Mouse (Mus musculus): ENCODE measurements at regions not wholly inside any gene's neighbourhood (a gene's known extent, or its start where the extent isn't known, plus 50 kb on each side); places are given as distances from the start of the nearest gene placed in this dataset.

GRCm38 (mm10) chrX:162359767-162360545 lies 200.4 kb upstream of the Nhs start:
- Histone ChIP-seq H3K27ac (ENCODE audit: low read length) (no peak overlapping the region), H3K4me3 (ENCODE audit: low read depth, low read length) (no peak overlapping the region), H3K36me3 (ENCODE audit: control insufficient read depth, insufficient read depth) (no peaks in the 10 kb centered on the region), H3K4me2 (ENCODE audit: low read depth, low read length) (no peak overlapping the region), H3K9ac (ENCODE audit: low read depth, low read length) (no peak overlapping the region), H3K4me1 (ENCODE audit: control insufficient read depth, low read depth, low read length) (no peaks in the 10 kb centered on the region), H3K9me3 (replicated peaks; ENCODE audit: control insufficient read depth, low read length) (no peaks in the 10 kb centered on the region), H3K27me3 (ENCODE audit: control insufficient read depth, insufficient read depth, low read depth, low read length) (no peaks in the 10 kb centered on the region)
- ATAC-seq (ENCODE audit: low read depth), result no peak
- WGBS (ENCODE audit: insufficient replicate concordance), result 53% methylated on average over 9 of the region's 9 CpGs

GRCm38 (mm10) chrX:162348341-162348740 lies 188.8 kb upstream of the Nhs start:
- H3K27me3 ChIP-seq (ENCODE audit: control insufficient read depth, insufficient read depth, low read depth, low read length), result peaks cover 3% of the 10 kb centered on the region
- 42% methylated on average over 4 of the region's 4 CpGs for WGBS (ENCODE audit: insufficient replicate concordance)
- no peaks in the 10 kb centered on the region for H3K4me1 ChIP-seq (ENCODE audit: control insufficient read depth, low read depth, low read length)
- no peak overlapping the region for H3K9ac ChIP-seq (ENCODE audit: low read depth, low read length)
- no peak overlapping the region for H3K4me2 ChIP-seq (ENCODE audit: low read depth, low read length)
- H3K9me3 ChIP-seq (replicated peaks; ENCODE audit: control insufficient read depth, low read length), result no peaks in the 10 kb centered on the region
- ATAC-seq (ENCODE audit: low read depth), result no peak
- H3K4me3 ChIP-seq (ENCODE audit: low read depth, low read length), result no peak overlapping the region
- no peaks in the 10 kb centered on the region for H3K36me3 ChIP-seq (ENCODE audit: control insufficient read depth, insufficient read depth)
- H3K27ac ChIP-seq (ENCODE audit: low read length), result no peak overlapping the region

DNA sequence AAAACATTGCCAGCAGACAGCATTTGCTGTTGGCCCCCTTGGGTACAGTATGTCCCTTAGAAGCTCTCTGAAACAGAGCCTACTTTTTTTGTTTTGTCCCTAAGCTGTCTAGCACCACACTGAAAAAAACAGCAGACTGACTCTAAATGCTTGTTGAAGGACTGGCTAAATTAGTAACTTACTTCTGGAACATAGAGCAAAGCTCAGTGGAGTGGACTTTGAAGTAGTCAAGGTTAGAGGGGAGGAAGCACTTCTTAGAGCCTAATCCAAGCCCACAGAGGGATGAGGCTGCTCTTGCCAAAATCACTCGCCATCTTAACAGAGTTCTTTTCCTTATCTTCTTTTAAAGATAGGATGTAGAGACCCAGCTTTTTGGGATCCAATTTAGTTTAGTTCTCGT lies 188.4 kb upstream of the Nhs start:
- Histone ChIP-seq H3K36me3 (ENCODE audit: control insufficient read depth, insufficient read depth) (no peaks in the 10 kb centered on the region), H3K4me2 (ENCODE audit: low read depth, low read length) (no peak overlapping the region), H3K4me1 (ENCODE audit: control insufficient read depth, low read depth, low read length) (no peaks in the 10 kb centered on the region), H3K27me3 (ENCODE audit: control insufficient read depth, insufficient read depth, low read depth, low read length) (peaks cover 3% of the 10 kb centered on the region), H3K9me3 (replicated peaks; ENCODE audit: control insufficient read depth, low read length) (no peaks in the 10 kb centered on the region), H3K27ac (ENCODE audit: low read length) (no peak overlapping the region), H3K9ac (ENCODE audit: low read depth, low read length) (no peak overlapping the region), H3K4me3 (ENCODE audit: low read depth, low read length) (no peak overlapping the region)
- no peak for ATAC-seq (ENCODE audit: low read depth)
- 38% methylated on average over 2 of the region's 2 CpGs for WGBS (ENCODE audit: insufficient replicate concordance)

GRCm38 (mm10) chrX:162345497-162346143 lies 186.1 kb upstream of the Nhs start:
- Histone ChIP-seq H3K9ac (ENCODE audit: low read depth, low read length) (no peak overlapping the region), H3K36me3 (ENCODE audit: control insufficient read depth, insufficient read depth) (no peaks in the 10 kb centered on the region), H3K4me2 (ENCODE audit: low read depth, low read length) (no peak overlapping the region), H3K4me3 (ENCODE audit: low read depth, low read length) (no peak overlapping the region), H3K27me3 (ENCODE audit: control insufficient read depth, insufficient read depth, low read depth, low read length) (peaks cover 3% of the 10 kb centered on the region), H3K27ac (ENCODE audit: low read length) (no peak overlapping the region), H3K4me1 (ENCODE audit: control insufficient read depth, low read depth, low read length) (no peaks in the 10 kb centered on the region), H3K9me3 (replicated peaks; ENCODE audit: control insufficient read depth, low read length) (no peaks in the 10 kb centered on the region)
- 53% methylated on average over 3 of the region's 3 CpGs for WGBS (ENCODE audit: insufficient replicate concordance)
- no peak for ATAC-seq (ENCODE audit: low read depth)

DNA sequence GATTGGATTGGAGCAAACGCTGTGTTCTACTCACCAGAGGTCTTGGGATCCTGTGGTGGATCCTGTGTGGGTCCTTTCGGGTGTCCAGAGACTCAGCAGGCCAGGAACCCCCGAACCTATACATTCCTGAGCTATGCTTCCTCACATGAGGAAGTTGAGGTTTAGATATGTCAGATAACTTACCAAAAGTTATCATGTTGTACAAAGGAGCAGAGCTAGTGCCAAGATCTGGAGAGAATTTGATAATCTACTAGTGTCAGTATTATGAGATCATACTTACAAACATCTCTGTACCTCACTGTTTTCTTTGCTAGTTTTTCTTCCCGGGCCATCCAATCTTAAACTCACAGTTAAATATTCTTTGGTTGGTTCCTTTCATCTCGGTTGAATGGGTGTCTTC lies 172.6 kb upstream of the Nhs start:
- Histone ChIP-seq H3K4me1 (ENCODE audit: control insufficient read depth, low read depth, low read length) (no peaks in the 10 kb centered on the region), H3K27me3 (ENCODE audit: control insufficient read depth, insufficient read depth, low read depth, low read length) (no peaks in the 10 kb centered on the region), H3K9ac (ENCODE audit: low read depth, low read length) (no peak overlapping the region), H3K4me3 (ENCODE audit: low read depth, low read length) (no peak overlapping the region), H3K9me3 (replicated peaks; ENCODE audit: control insufficient read depth, low read length) (no peaks in the 10 kb centered on the region), H3K36me3 (ENCODE audit: control insufficient read depth, insufficient read depth) (no peaks in the 10 kb centered on the region), H3K27ac (ENCODE audit: low read length) (no peak overlapping the region), H3K4me2 (ENCODE audit: low read depth, low read length) (no peak overlapping the region)
- 57% methylated on average over 5 of the region's 5 CpGs for WGBS (ENCODE audit: insufficient replicate concordance)
- ATAC-seq (ENCODE audit: low read depth), result no peak

- no peak for ATAC-seq (ENCODE audit: low read depth)
Measured at GRCm38 (mm10) chrX:162307646-162308045, 148.1 kb upstream of the Nhs start.

DNA sequence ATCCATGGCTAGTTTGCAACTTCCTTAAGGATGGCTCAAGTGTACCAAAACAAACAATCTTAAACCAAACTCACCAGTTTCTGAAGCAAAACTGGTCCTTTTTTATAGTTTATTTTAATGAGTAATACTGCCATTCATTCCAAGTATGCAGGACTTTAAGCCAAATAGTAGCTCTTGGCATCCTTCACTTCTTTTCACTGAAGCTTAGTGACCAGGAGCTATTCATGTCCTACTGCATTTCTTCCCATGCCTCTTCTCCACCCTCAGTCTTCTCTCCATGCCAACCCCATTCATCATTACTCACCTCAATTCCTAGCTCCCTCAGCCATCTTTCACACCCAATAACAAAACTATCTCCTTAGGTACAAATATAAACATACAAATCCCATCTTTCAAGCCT lies 144.6 kb upstream of the Nhs start:
- no peak for ATAC-seq (ENCODE audit: low read depth)
- H3K27me3 ChIP-seq (ENCODE audit: control insufficient read depth, insufficient read depth, low read depth, low read length), result no peaks in the 10 kb centered on the region
- no peak overlapping the region for H3K27ac ChIP-seq (ENCODE audit: low read length)
- H3K9me3 ChIP-seq (replicated peaks; ENCODE audit: control insufficient read depth, low read length), result no peaks in the 10 kb centered on the region
- H3K4me1 ChIP-seq (ENCODE audit: control insufficient read depth, low read depth, low read length), result no peaks in the 10 kb centered on the region
- no peaks in the 10 kb centered on the region for H3K36me3 ChIP-seq (ENCODE audit: control insufficient read depth, insufficient read depth)
- no peak overlapping the region for H3K4me3 ChIP-seq (ENCODE audit: low read depth, low read length)
- no peak overlapping the region for H3K4me2 ChIP-seq (ENCODE audit: low read depth, low read length)
- H3K9ac ChIP-seq (ENCODE audit: low read depth, low read length), result no peak overlapping the region

More at GRCm38 (mm10) chrX:162307646-162308045, 148.1 kb upstream of the Nhs start:
- Histone ChIP-seq H3K9me3 (replicated peaks; ENCODE audit: control insufficient read depth, low read length) (no peaks in the 10 kb centered on the region), H3K4me2 (ENCODE audit: low read depth, low read length) (no peak overlapping the region), H3K4me3 (ENCODE audit: low read depth, low read length) (no peak overlapping the region), H3K27me3 (ENCODE audit: control insufficient read depth, insufficient read depth, low read depth, low read length) (no peaks in the 10 kb centered on the region), H3K36me3 (ENCODE audit: control insufficient read depth, insufficient read depth) (no peaks in the 10 kb centered on the region), H3K4me1 (ENCODE audit: control insufficient read depth, low read depth, low read length) (no peaks in the 10 kb centered on the region), H3K9ac (ENCODE audit: low read depth, low read length) (no peak overlapping the region), H3K27ac (ENCODE audit: low read length) (no peak overlapping the region)
- 53% methylated on average over 2 of the region's 2 CpGs for WGBS (ENCODE audit: insufficient replicate concordance)

GRCm38 (mm10) chrX:162302788-162303187 lies 143.3 kb upstream of the Nhs start:
- Histone ChIP-seq H3K9ac (ENCODE audit: low read depth, low read length) (no peak overlapping the region), H3K4me1 (ENCODE audit: control insufficient read depth, low read depth, low read length) (no peaks in the 10 kb centered on the region), H3K27me3 (ENCODE audit: control insufficient read depth, insufficient read depth, low read depth, low read length) (no peaks in the 10 kb centered on the region), H3K4me2 (ENCODE audit: low read depth, low read length) (no peak overlapping the region), H3K36me3 (ENCODE audit: control insufficient read depth, insufficient read depth) (no peaks in the 10 kb centered on the region), H3K27ac (ENCODE audit: low read length) (no peak overlapping the region), H3K4me3 (ENCODE audit: low read depth, low read length) (no peak overlapping the region), H3K9me3 (replicated peaks; ENCODE audit: control insufficient read depth, low read length) (no peaks in the 10 kb centered on the region)
- ATAC-seq (ENCODE audit: low read depth), result no peak

DNA sequence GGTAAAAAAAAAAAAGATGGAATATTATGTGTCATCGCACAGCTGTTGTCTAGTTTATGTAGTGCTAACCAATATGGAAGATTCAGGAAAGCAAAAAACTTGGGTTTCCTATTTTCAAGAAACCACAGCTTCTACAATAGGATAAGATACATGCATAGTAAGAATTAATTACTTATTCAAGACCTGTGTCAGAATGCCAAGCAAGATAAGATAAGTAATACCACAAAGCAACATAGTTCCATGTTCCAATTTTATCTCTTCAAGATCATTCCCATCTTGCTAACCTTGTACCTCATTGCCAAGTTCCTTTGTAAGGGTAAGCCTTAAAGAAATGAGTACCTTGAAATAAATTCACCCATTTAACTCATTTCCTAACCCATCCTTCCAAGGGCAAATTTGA lies 131.7 kb upstream of the Nhs start:
- Histone ChIP-seq H3K4me2 (ENCODE audit: low read depth, low read length) (no peak overlapping the region), H3K36me3 (ENCODE audit: control insufficient read depth, insufficient read depth) (no peaks in the 10 kb centered on the region), H3K27me3 (ENCODE audit: control insufficient read depth, insufficient read depth, low read depth, low read length) (no peaks in the 10 kb centered on the region; the same call in 1 of the 2 replicates), H3K4me1 (ENCODE audit: control insufficient read depth, low read depth, low read length) (no peaks in the 10 kb centered on the region), H3K9me3 (replicated peaks; ENCODE audit: control insufficient read depth, low read length) (no peaks in the 10 kb centered on the region), H3K9ac (ENCODE audit: low read depth, low read length) (no peak overlapping the region), H3K27ac (ENCODE audit: low read length) (no peak overlapping the region), H3K4me3 (ENCODE audit: low read depth, low read length) (no peak overlapping the region)
- ATAC-seq (ENCODE audit: low read depth), result no peak
- WGBS (ENCODE audit: insufficient replicate concordance), result 80% methylated on average over 1 of the region's 1 CpGs

All from liver, embryonic 16.5 days (tissue).